Mouse (Mus musculus): ENCODE measurements around the gene Gcfc2. TPM values are rescaled to one million over a fixed set of nuclear protein-coding genes. Genes with fewer than 3 reads are reported as not detected.

The Gcfc2 gene
- polyA plus RNA-seq, 1 experiment = 3.6 TPM

- H3K36me3 ChIP-seq (ENCODE audit: control insufficient read depth, insufficient read depth, low read length) = peaks cover 4% of the 10 kb centered on the region
- no peak overlapping the region for H3K4me3 ChIP-seq (ENCODE audit: control insufficient read depth, low read depth, low read length)
- H3K4me1 ChIP-seq (ENCODE audit: control insufficient read depth, insufficient read depth, low read length) = no peaks in the 10 kb centered on the region
- no peak overlapping the region for H3K27ac ChIP-seq (ENCODE audit: control insufficient read depth, insufficient read depth, low read depth, low read length)
- no peaks in the 10 kb centered on the region for H3K27me3 ChIP-seq (ENCODE audit: control insufficient read depth, insufficient read depth, low read length)
- no peak for TF ChIP-seq POLR2A (IDR thresholded peaks at IDR 0.05; ENCODE audit: control insufficient read depth, low read depth, low read length)
- no peak for TF ChIP-seq CTCF (IDR thresholded peaks at IDR 0.05; ENCODE audit: control insufficient read depth, insufficient read depth, insufficient replicate concordance, low read depth, low read length)
Measured at GRCm38 (mm10) chr6:81957992-81958391, 34.5 kb downstream of the Gcfc2 start.

- Histone ChIP-seq H3K27ac (ENCODE audit: control insufficient read depth, insufficient read depth, low read depth, low read length) (no peak overlapping the region), H3K4me1 (ENCODE audit: control insufficient read depth, insufficient read depth, low read length) (no peaks in the 10 kb centered on the region), H3K36me3 (ENCODE audit: control insufficient read depth, insufficient read depth, low read length) (peaks cover 4% of the 10 kb centered on the region), H3K27me3 (ENCODE audit: control insufficient read depth, insufficient read depth, low read length) (no peaks in the 10 kb centered on the region), H3K4me3 (ENCODE audit: control insufficient read depth, low read depth, low read length) (no peak overlapping the region)
- no peak for TF ChIP-seq CTCF (IDR thresholded peaks at IDR 0.05; ENCODE audit: control insufficient read depth, insufficient read depth, insufficient replicate concordance, low read depth, low read length)
- TF ChIP-seq POLR2A (IDR thresholded peaks at IDR 0.05; ENCODE audit: control insufficient read depth, low read depth, low read length) = no peak
Measured at GRCm38 (mm10) chr6:81959866-81960265, 36.4 kb downstream of the Gcfc2 start.

- no peaks in the 10 kb centered on the region for H3K27me3 ChIP-seq (ENCODE audit: control insufficient read depth, insufficient read depth, low read length)
- no peak overlapping the region for H3K27ac ChIP-seq (ENCODE audit: control insufficient read depth, insufficient read depth, low read depth, low read length)
- no peak overlapping the region for H3K4me3 ChIP-seq (ENCODE audit: control insufficient read depth, low read depth, low read length)
- TF ChIP-seq POLR2A (IDR thresholded peaks at IDR 0.05; ENCODE audit: control insufficient read depth, low read depth, low read length) (no peak), CTCF (IDR thresholded peaks at IDR 0.05; ENCODE audit: control insufficient read depth, insufficient read depth, insufficient replicate concordance, low read depth, low read length) (no peak)
- H3K36me3 ChIP-seq (ENCODE audit: control insufficient read depth, insufficient read depth, low read length) = peaks cover 4% of the 10 kb centered on the region
- peaks cover 3% of the 10 kb centered on the region for H3K4me1 ChIP-seq (ENCODE audit: control insufficient read depth, insufficient read depth, low read length)
Measured at GRCm38 (mm10) chr6:81960284-81960683, 36.8 kb downstream of the Gcfc2 start.

DNA sequence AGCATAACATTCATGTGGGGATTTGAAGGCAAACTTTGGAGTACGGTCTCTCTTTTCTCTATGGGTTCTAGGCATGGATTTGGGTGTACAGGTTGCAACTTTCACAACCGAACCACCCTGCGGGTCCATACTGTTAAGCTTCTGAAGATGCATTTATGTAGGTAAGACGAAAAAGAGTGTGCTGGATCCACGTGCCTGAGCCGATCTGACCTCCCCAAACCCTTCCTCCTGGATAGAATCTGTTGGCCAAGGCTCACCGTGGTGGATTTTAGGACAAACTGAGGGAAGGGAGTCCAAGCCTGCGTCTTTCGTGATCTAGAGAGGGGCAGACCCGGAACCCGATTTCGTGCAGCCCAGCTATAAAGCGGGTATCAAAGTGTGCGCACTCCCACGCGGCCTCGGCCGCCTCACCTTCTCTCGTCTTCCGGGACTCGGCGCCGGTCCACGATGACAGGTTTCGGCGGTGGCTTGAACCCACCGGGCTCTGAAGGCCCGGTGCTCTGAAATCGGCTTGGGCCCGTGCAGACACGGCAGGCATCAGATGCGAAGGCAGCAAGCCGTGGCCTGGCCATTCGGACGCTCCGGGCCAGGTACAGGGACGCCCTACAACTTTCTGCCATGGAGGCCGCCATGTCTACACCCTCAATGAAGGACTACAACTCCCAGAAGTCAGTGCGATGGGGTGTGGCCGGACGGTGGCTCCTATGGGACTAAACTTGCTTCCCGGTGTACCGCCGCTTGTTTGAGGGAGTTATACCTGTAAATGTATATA, 42.0 kb downstream of the Gcfc2 start, which contains the start of gene Mrpl19:
TSS of gene Mrpl19 (minus strand) at position 663 of the 772 bp plus-strand sequence.
- TF ChIP-seq CTCF (IDR thresholded peaks at IDR 0.05; ENCODE audit: control insufficient read depth, insufficient read depth, insufficient replicate concordance, low read depth, low read length) (no peak), POLR2A (IDR thresholded peaks at IDR 0.05; ENCODE audit: control insufficient read depth, low read depth, low read length) (peak; percentile 50)
- H3K27me3 ChIP-seq (ENCODE audit: control insufficient read depth, insufficient read depth, low read length) = no peaks in the 10 kb centered on the region
- peaks cover 4% of the 10 kb centered on the region for H3K4me1 ChIP-seq (ENCODE audit: control insufficient read depth, insufficient read depth, low read length)
- H3K27ac ChIP-seq (ENCODE audit: control insufficient read depth, insufficient read depth, low read depth, low read length) = peak within 1 kb of the TSS; percentile 75
- peak within 1 kb of the TSS; percentile 96 for H3K4me3 ChIP-seq (ENCODE audit: control insufficient read depth, low read depth, low read length)
- H3K36me3 ChIP-seq (ENCODE audit: control insufficient read depth, insufficient read depth, low read length) = peaks cover 2% of the 10 kb centered on the region; the same call in 1 of the 2 replicates

DNA sequence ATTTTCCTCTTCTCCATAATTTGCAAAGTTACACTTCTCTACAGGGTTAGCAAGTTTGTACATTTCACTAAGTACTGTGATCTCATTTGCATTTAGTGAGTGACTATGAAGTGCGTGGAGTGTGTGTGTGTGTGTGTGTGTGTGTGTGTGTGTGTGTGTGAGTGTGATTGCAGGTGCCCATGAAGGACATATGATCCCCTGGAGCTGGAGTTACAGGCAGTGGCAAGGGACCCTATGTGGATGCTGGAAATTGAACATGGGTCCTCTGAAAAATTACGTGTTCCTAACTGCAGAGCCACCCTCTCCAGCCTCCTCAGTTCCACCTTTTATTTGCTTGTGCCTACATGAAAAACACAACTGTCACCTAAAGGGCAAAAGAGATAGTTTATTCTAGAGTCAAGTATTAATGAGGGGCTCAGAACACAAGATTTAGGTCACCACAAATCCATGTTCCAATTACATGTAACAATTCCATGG, 42.6 kb downstream of the Gcfc2 start:
- Histone ChIP-seq H3K27ac (ENCODE audit: control insufficient read depth, insufficient read depth, low read depth, low read length) (no peak overlapping the region), H3K36me3 (ENCODE audit: control insufficient read depth, insufficient read depth, low read length) (peaks cover 2% of the 10 kb centered on the region; the same call in 1 of the 2 replicates), H3K4me1 (ENCODE audit: control insufficient read depth, insufficient read depth, low read length) (peaks cover 4% of the 10 kb centered on the region), H3K27me3 (ENCODE audit: control insufficient read depth, insufficient read depth, low read length) (no peaks in the 10 kb centered on the region), H3K4me3 (ENCODE audit: control insufficient read depth, low read depth, low read length) (peak overlapping the region; percentile 38; the same call in 1 of the 2 replicates)
- TF ChIP-seq CTCF (IDR thresholded peaks at IDR 0.05; ENCODE audit: control insufficient read depth, insufficient read depth, insufficient replicate concordance, low read depth, low read length) (no peak), POLR2A (IDR thresholded peaks at IDR 0.05; ENCODE audit: control insufficient read depth, low read depth, low read length) (no peak)

GRCm38 (mm10) chr6:81971196-81971595, 47.7 kb downstream of the Gcfc2 start:
- Histone ChIP-seq H3K27me3 (ENCODE audit: control insufficient read depth, insufficient read depth, low read length) (no peaks in the 10 kb centered on the region), H3K4me1 (ENCODE audit: control insufficient read depth, insufficient read depth, low read length) (no peaks in the 10 kb centered on the region), H3K36me3 (ENCODE audit: control insufficient read depth, insufficient read depth, low read length) (no peaks in the 10 kb centered on the region), H3K27ac (ENCODE audit: control insufficient read depth, insufficient read depth, low read depth, low read length) (no peak overlapping the region), H3K4me3 (ENCODE audit: control insufficient read depth, low read depth, low read length) (no peak overlapping the region)
- TF ChIP-seq CTCF (IDR thresholded peaks at IDR 0.05; ENCODE audit: control insufficient read depth, insufficient read depth, insufficient replicate concordance, low read depth, low read length) = no peak
- TF ChIP-seq POLR2A (IDR thresholded peaks at IDR 0.05; ENCODE audit: control insufficient read depth, low read depth, low read length) = no peak

DNA sequence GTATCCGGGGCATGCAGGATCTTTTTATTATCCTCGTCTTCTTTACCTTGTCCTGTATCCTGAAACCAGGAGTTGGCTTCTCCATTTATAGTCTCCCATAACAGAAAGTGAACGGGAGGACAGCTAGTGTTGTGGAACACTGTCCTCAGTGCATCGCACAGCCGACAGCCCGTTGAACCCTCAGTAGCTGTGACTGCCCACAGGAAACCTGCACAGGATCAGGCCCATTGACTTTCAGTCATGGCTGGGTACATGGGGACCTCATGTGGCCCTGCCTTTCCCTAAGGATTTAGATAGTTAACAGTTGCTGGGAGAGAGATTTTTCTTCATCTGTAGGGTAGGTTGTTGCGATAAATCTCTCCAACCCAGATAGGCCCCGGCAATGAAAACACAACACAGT, 49.1 kb downstream of the Gcfc2 start:
- no peaks in the 10 kb centered on the region for H3K27me3 ChIP-seq (ENCODE audit: control insufficient read depth, insufficient read depth, low read length)
- no peaks in the 10 kb centered on the region for H3K36me3 ChIP-seq (ENCODE audit: control insufficient read depth, insufficient read depth, low read length)

More for the DNA sequence above, 49.1 kb downstream of the Gcfc2 start:
- Histone ChIP-seq H3K4me3 (ENCODE audit: control insufficient read depth, low read depth, low read length) (no peak overlapping the region), H3K27ac (ENCODE audit: control insufficient read depth, insufficient read depth, low read depth, low read length) (no peak overlapping the region), H3K4me1 (ENCODE audit: control insufficient read depth, insufficient read depth, low read length) (no peaks in the 10 kb centered on the region)
- TF ChIP-seq POLR2A (IDR thresholded peaks at IDR 0.05; ENCODE audit: control insufficient read depth, low read depth, low read length) = no peak
- TF ChIP-seq CTCF (IDR thresholded peaks at IDR 0.05; ENCODE audit: control insufficient read depth, insufficient read depth, insufficient replicate concordance, low read depth, low read length) = no peak

Measured in testis, adult 2 months (tissue).